Mouse (Mus musculus) liver, embryonic 14.5 days (tissue): Measurements from ENCODE around the gene Tubal3. TPM values are rescaled to one million over a fixed set of nuclear protein-coding genes. Genes with fewer than 3 reads are reported as not detected.

ENCODE experiments used
- ATAC-seq: fragments of 200-750 bp; cut with Nextera tagmentation; 2 replicates; pipeline ENCODE4 v1.8.0; 2017; ENCODE audit warnings: moderate number of reproducible peaks, mild to moderate bottlenecking, moderate library complexity; ENCODE audit not compliant: insufficient read depth
- DNase-seq, 3 experiments: peaks; one replicate each; pipeline ENCODE4 v3.0.0-alpha.2; 2012 to 2013; ENCODE audit warnings: low read depth in 3 of 3, low spot score in 3 of 3
- H3K27ac ChIP-seq: fragments of 300-500 bp; sonication (generic); 2 replicates; pipeline ENCODE4 v1.5.1; 2014; ENCODE audit warnings: moderate library complexity, mild to moderate bottlenecking, control low read depth, inconsistent platforms
- H3K27me3 ChIP-seq: fragments of 300-500 bp; sonication (generic); 2 replicates; pipeline ENCODE4 v1.6.1; 2014; ENCODE audit warnings: mild to moderate bottlenecking, low read length, moderate library complexity; ENCODE audit not compliant: control insufficient read depth, insufficient read depth
- H3K36me3 ChIP-seq: fragments of 300-500 bp; sonication (generic); replicated peaks from 2 replicates; pipeline ENCODE4 v1.6.1; 2014; ENCODE audit warnings: low read depth; ENCODE audit not compliant: control insufficient read depth, insufficient read depth
- H3K4me1 ChIP-seq, 2 experiments: fragments of 200-500 bp in 1 of 2; fragments of 300-500 bp in 1 of 2; sonication (generic) in 1 of 2; replicated peaks; 2 replicates each; pipeline ENCODE4 v1.6.1; 2012 to 2014; ENCODE audit warnings: antibody characterized with exemption in 1 of 2, inconsistent platforms in 1 of 2, low read length in 1 of 2; ENCODE audit not compliant: control insufficient read depth in 2 of 2, insufficient read depth in 2 of 2
- H3K4me2 ChIP-seq: fragments of 300-500 bp; sonication (generic); 2 replicates; pipeline ENCODE4 v1.6.1; 2014; ENCODE audit warnings: low read depth, mild to moderate bottlenecking, control low read depth, moderate library complexity
- H3K4me3 ChIP-seq, 2 experiments: fragments of 200-500 bp in 1 of 2; fragments of 300-500 bp in 1 of 2; sonication (generic) in 1 of 2; 2 replicates each; pipeline ENCODE4 v1.5.1; 2012 to 2014; ENCODE audit warnings: low read depth in 2 of 2, low read length in 2 of 2, mild to moderate bottlenecking in 2 of 2, control low read depth in 1 of 2, inconsistent platforms in 1 of 2, moderate library complexity in 1 of 2; ENCODE audit not compliant: insufficient read depth in 1 of 2
- H3K9ac ChIP-seq: fragments of 300-500 bp; sonication (generic); replicated peaks from 2 replicates; pipeline ENCODE4 v1.6.1; 2014; ENCODE audit warnings: mild to moderate bottlenecking, control low read depth, moderate library complexity
- H3K9me3 ChIP-seq: fragments of 300-500 bp; sonication (generic); 2 replicates; pipeline ENCODE4 v1.6.1; 2016; ENCODE audit warnings: low read length, mixed read lengths; ENCODE audit not compliant: control insufficient read depth
- CTCF ChIP-seq: IDR thresholded peaks from 2 replicates; pipeline ENCODE4 v1.5.1; 2016; ENCODE audit warnings: antibody characterized with exemption, low read depth, control low read depth
- EP300 ChIP-seq: IDR thresholded peaks from 2 replicates; pipeline ENCODE4 v1.6.1; 2016; ENCODE audit warnings: antibody characterized with exemption, low read depth
- whole genome bisulfite sequencing: fragments of 180-500 bp; shearing (Covaris S2); extraction: QIAGEN DNeasy Blood & Tissue Kit; methylation state at CpG from one replicate; pipeline ENCODE4 v1.1.7; 2014; ENCODE audit not compliant: insufficient replicate concordance; 5-methylcytosine and 5-hydroxymethylcytosine counted together
- polyA plus RNA-seq, 2 experiments: library from polyadenylated mRNA; depleted of rRNA in 1 of 2; stranded (reverse) in 1 of 2; unstranded in 1 of 2; fragments of >200 nt; fragmentation: Nextera tagmentation in 1 of 2; extraction: Ambion mirVana in 1 of 2; gene quantifications; 2 replicates each; pipeline versions ENCODE4 v1.2.1 to v1.2.3; 2012 to 2014

Tubal3 gene
- polyA plus RNA-seq, 2 experiments, result not detected

DNA sequence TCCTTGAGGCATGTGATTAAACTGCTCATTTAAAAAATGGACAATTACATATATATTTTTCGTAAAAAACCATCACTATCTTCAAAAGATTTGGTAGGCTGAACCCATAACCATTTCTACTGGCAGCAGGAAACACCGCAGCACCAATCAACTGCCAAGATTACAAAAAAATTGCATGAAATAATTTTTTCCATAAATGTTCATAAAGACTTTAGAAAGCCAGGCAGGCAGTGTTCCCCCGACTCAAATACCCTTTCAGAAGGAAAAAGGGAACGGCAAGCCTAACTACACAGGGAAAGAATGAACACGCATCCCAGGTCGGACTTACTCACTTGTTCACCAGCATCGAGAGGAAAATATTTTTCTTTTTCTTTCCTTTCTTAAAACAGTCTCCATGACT lies 25.5 kb upstream of the Tubal3 start:
- no peak for ATAC-seq
- peaks cover 11 to 21% of the 10 kb centered on the region in 2 experiments for H3K4me1 ChIP-seq
- WGBS, result 6% methylated on average over 7 of the region's 7 CpGs

GRCm38 (mm10) chr13:3893126-3893734 lies 24.8 kb upstream of the Tubal3 start:
- Histone ChIP-seq H3K9ac (peak overlapping the region; percentile 86), H3K4me2 (peak overlapping the region; percentile 90), H3K36me3 (peaks cover 12% of the 10 kb centered on the region), H3K4me3 (peak overlapping the region; percentile 85 to 97), H3K27me3 (no peaks in the 10 kb centered on the region), H3K27ac (peak overlapping the region; percentile 61), H3K9me3 (no peaks in the 10 kb centered on the region), H3K4me1 (peaks cover 11 to 21% of the 10 kb centered on the region in 2 experiments)
- TF ChIP-seq CTCF (peak; percentile 30; the same call in 1 of the 2 replicates), EP300 (no peak)
- DNase-seq, result peak; percentile 84 to 86 (median 86)
- WGBS, result under 1% methylated on average over 35 of the region's 35 CpGs
- peak; percentile 97 for ATAC-seq

More for the DNA sequence above, 25.5 kb upstream of the Tubal3 start:
- Histone ChIP-seq H3K27ac (peak overlapping the region; percentile 52), H3K9ac (peak overlapping the region; percentile 86), H3K4me2 (peak overlapping the region; percentile 90), H3K27me3 (no peaks in the 10 kb centered on the region), H3K9me3 (no peaks in the 10 kb centered on the region), H3K4me3 (peak overlapping the region; percentile 85 to 97), H3K36me3 (peaks cover 19% of the 10 kb centered on the region)
- no peak for TF ChIP-seq CTCF
- no peak for TF ChIP-seq EP300
- DNase-seq, result no peak

- no peaks in the 10 kb centered on the region for H3K9me3 ChIP-seq
- no peaks in the 10 kb centered on the region for H3K27me3 ChIP-seq
- TF ChIP-seq EP300, result no peak
- no peak for TF ChIP-seq CTCF
- no peaks in the 10 kb centered on the region for H3K36me3 ChIP-seq
- H3K4me2 ChIP-seq, result no peak overlapping the region
- no peak overlapping the region for H3K4me3 ChIP-seq
- H3K9ac ChIP-seq, result no peak overlapping the region
- no peak for DNase-seq
- no peak overlapping the region for H3K27ac ChIP-seq
- peaks cover 11 to 21% of the 10 kb centered on the region in 2 experiments for H3K4me1 ChIP-seq
- 79% methylated on average over 8 of the region's 8 CpGs for WGBS
- ATAC-seq, result no peak
These were observed 23.5 kb upstream of the Tubal3 start for GRCm38 (mm10) chr13:3894549-3894948.

DNA sequence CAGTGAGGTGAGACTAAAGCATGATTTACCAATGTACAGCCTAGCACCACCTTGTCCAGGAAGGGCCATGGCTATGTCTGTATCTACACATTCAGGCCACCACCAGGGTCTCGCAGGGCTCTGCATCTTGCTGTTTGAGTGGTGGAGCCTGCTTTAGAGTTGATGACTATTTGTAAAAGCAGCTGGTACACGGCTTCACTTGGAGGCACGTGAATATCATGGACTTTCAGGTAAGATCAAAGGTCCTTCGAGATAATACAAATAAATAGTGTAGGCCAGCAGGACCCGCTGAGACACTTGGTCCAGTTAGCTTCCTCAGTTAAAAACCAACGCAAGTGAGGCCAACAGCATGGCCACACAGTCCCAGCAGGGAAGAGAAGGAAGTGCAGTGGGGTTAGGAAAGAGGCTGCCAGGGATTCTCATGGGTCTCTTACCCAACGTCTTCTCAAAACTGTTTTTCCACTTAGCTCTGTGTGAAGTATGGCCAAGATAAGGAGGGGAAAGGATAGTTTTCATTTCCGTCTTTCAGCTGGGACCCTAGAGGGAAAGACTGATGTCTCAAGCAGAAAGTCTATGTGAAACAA lies 22.6 kb upstream of the Tubal3 start:
- Histone ChIP-seq H3K27ac (no peak overlapping the region), H3K4me1 (peaks cover 11 to 16% of the 10 kb centered on the region in 2 experiments; a peak in 3 of 4 replicates), H3K4me3 (no peak overlapping the region), H3K4me2 (no peak overlapping the region), H3K27me3 (no peaks in the 10 kb centered on the region), H3K9me3 (no peaks in the 10 kb centered on the region), H3K9ac (no peak overlapping the region), H3K36me3 (no peaks in the 10 kb centered on the region)
- TF ChIP-seq EP300 (no peak), CTCF (no peak)
- DNase-seq (no peak), ATAC-seq (no peak)
- 71% methylated on average over 8 of the region's 8 CpGs for WGBS

- 74% methylated on average over 6 of the region's 6 CpGs for WGBS
- no peak overlapping the region for H3K9ac ChIP-seq
- no peaks in the 10 kb centered on the region for H3K27me3 ChIP-seq
- H3K9me3 ChIP-seq, result no peaks in the 10 kb centered on the region
- TF ChIP-seq CTCF, result no peak
- no peak for TF ChIP-seq EP300
- ATAC-seq (no peak), DNase-seq (no peak)
- no peak overlapping the region for H3K27ac ChIP-seq
- peaks cover 11 to 16% of the 10 kb centered on the region in 2 experiments; a peak in 3 of 4 replicates for H3K4me1 ChIP-seq
- H3K4me3 ChIP-seq, result no peak overlapping the region
- no peak overlapping the region for H3K4me2 ChIP-seq
- no peaks in the 10 kb centered on the region for H3K36me3 ChIP-seq
These were observed 22.0 kb upstream of the Tubal3 start for GRCm38 (mm10) chr13:3896032-3896431.
